Mouse (Mus musculus) cerebellum, adult 11 months (tissue): Measurements from ENCODE around the gene Dhx58.

Experiments used
- DNase-seq: peaks from one replicate; pipeline ENCODE4 v3.0.0; 2022

Gene Dhx58

DNA sequence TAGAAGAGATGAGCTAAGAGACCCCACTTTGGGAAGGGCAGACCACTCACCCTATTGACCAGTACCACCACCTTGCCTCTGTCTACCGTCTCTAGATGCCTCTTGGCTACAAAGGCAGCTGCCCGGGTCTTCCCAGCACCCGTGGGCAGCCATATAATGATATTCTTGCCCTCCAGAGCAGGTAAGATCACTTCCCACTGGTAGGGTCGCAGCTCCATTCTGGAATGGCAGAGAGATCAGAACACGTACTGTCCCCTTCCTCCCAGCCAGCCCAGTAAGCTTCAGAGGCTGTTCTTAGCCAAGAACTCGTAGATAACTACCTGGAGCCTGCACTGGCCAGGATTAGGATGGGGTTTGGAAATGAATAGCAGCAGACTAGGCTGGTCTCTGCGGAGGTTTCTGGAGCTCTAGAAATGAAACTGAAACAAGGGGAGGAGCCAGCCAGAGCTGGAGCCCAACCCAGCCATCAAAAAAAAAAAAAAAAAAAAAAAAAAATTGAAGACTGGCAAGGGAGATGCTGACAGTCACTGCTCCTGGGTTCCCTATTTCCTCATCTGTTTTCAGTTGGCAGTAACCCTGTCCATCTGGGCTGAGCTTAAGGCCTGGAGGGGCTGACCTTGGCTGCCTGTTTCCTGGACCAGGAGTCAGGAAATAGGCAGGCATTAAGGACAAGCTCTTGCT is at the start of gene Dhx58:
Gene Dhx58 (minus strand): TSS at position 421 of the 681 bp plus-strand sequence.
- no peak for DNase-seq

DNA sequence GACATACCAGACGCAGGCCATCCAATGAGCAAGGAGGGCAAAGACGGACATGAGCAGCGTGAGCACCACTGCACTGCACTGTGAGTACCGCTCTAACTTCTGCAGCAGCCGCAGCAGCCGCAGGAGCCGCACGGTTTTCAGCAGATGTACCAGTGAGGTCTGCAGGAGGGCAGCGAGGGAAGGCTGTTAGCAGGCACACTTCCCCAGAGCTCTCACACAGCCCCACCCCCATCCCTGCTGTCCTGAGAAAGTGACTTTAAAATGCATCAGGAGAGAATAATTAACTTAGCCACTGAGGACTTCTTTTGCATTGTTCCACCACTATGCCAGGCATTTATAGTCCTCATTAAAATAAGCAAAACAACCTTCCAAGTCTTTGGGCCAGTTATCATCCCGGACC is 48.2 kb upstream of the Dhx58 start:
- no peak for DNase-seq

DNA sequence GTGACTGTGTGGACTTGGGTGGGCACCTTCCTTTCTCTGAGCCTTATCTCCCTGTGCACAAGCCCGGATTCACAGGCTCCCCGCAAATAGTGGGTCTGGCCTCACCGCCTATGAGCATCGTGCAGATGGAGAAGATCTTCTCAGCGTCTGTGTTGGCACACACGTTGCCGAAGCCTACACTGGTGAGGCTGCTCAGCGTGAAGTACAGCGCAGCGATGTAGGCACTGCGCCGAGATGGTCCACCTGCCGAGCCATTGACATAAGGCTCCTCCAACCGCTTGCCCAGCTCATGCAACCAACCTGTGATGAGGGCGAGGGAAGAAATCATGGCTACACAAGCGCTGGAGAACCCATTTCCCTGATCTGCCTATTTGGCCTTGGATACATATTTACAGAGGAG is 46.1 kb upstream of the Dhx58 start:
- DNase-seq = no peak

DNA sequence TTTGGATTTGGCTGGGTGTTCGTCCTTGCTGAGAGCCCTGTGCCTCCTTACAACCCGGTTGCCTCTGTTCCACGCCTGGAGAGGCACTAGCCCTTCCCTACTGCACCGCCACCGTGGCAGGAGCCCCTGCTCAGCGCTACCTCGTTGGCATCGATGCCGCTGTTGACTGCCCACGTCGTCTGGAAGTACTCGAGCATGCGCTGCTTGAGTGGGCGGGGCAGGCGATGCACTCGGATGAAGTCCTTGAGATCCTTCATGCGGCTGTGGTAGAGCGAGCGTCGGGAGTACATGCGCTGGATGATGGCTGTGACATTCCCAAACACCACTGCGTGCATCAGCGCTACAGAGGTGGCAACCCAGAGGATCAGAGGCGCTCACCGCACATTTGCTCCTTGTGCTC is 45.4 kb upstream of the Dhx58 start:
- DNase-seq = no peak

DNA sequence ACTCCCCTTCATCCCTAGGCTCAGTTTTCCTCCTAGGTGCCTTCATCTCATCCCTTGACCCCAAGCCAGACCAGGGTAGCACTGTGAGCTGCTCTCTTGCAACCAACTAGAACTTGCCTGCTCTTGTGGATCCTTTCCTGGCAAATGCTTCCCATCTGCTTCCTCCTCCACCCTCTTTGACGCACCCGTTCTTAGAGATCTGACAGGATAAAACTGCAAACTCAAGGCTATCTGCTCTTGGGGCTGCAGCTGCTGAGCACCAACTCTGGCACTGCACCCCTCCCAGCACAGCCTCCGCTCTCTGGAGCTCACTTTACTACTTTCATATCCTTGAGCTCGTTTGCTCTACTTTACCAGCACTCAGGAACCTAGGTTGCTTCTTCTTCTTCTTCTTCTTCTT is 44.5 kb upstream of the Dhx58 start:
- no peak for DNase-seq

DNA sequence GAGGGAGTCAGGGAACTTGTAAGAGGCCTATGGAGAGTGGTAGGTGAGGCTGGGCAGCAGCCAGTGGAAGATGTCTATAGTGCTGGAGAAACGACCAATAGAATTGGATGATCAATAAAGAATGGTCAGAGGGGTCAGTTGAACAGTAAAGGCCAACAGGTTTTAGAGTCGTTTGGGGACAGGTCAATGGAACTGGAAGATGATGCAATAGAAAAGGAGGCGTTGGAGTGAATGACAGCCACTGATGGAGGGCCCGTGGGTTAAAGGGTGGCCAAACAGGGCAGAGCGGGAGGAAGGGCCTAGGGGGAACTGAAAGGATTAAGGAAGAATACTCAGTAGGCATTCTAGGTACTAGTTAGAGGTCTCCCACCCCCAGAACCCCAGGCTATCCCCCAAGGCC is 43.0 kb upstream of the Dhx58 start:
- no peak for DNase-seq

DNA sequence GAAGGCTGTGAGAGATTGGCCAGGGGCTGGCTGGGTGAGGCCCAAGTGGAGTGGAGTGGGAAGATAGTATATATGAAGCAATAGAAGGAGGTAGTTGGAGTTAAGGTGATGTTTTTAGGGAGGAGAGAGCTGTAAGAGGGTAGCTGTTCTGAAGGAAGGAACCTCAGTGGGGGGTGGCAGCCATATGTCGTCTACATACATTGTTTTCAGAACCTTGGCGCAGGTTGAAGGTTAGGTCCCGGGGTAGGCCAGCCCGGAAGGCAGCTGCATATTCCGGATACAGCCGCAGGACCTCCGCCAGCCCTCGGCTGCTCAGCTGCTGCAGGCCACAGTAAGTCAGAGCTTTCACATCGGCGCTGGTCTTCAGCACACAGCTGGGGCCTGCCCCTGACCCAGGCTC is 42.5 kb upstream of the Dhx58 start:
- no peak for DNase-seq

DNA sequence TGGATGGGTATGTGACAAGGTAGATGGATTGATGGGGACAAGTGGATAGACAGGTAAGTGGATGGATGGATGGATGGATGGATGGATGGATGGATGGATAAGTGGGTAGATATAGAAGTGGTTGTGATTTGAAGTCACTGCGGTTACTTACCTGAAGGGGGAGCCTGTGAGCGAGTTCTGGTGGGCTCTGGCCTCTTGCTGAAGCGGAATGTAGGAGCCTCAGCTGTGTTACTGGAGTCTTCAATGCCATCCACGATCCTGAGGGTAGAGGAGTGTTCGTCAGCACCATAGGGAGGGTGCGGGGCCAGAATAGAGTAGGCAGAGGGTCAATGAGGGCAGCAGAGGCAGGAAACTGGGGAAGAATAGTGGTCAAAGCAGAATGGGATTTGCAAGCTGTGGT is 41.0 kb upstream of the Dhx58 start:
- peak; percentile 58 for DNase-seq

DNA sequence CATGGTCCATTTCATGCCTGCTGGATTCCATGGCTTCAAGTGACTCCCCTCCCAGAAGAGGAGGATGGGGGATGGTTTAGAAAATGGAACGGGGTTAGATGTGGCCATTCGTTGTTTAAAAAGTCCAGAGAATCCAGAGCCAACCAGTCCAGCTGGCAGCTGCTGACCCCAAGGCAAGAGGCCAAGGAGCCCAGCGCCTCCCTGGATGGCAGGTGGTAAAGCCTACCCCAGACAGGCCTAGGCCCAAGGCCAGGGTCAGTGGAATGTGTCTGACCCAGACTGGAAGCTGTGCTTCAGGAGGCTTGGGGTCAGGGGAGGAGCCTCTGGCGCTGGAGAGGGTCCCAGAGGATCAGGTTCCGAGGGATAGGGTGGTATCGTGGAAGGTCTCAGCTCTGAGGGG is 37.3 kb upstream of the Dhx58 start:
- DNase-seq = no peak

DNA sequence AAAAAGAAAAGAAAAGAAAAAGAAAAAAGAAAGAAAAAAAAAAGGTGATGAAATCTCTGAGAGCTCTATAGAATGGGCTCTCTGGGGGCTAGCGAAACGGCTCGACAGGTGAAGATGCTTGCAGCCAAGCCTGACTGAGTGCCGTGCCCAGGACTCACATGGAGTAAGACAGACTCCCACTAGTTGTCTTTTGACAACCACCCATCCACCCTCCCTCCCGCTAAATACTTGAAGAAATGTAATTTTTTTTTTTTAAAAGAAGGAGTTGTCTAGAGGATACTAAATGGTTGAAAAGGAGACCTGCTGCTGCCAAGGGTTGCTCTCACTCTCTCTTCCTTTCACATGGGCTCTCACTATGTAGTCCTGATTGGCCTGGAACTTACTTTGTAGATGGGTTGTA is 34.7 kb upstream of the Dhx58 start:
- no peak for DNase-seq

DNA sequence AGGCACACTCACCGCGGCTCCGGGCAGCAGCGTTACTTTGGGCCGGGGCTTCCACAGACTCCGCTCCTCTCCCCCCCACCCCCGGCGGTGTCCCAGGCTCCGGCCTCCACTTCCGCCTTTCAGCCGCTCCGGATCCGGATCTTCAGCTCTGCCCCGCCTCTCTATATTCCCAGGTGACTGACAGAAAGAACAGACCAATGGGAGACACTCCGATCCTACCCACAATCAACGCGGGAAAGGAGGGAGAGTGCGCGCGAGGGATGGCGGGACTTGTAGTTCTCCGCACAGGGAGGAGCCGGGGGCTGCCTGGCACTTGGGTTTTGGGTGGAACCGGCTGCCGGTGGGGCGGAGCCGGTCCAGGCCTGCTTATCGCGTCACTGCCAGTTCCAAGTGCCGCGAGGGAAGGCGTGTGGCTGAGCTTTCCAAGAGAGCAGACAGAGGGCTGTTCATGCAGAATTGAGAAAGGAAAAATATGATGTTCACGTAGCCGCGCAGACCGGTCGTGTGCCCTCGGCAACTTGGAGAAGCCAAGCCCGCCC is 34.1 kb upstream of the Dhx58 start, which contains the start of gene Rab5c:
Gene Rab5c (minus strand): TSS at position 150 of the 539 bp plus-strand sequence.
- DNase-seq = peak; percentile 98

DNA sequence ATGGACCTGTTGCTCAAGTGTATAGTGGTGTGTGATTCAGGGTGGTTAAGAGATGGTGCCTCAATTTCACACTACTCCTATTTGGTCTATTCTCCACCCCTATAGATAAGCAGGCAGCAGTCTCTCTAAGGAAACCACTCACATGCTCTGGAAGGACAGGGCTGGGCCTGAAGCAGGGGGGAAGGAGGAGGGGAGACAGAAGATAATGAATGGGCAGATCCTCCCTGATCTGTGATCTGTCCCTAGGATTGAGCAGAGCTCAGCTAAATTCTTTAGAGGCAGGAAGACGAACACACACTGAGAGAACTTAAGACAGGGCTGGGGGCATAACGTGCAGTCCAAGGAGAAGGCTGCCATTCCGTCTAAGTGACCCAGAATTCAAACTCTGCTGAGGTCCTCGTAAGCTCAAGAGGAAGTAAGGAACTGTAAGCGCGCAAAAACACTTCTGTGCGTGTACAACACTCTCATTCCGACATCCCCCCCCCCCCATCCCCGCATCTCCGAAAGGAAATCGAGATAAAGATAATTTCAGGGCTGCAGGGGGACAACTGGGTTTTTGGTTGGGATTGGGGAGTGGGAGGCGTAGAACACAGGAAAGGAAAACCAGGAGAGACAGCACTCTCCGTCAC is 33.1 kb upstream of the Dhx58 start:
- no peak for DNase-seq

DNA sequence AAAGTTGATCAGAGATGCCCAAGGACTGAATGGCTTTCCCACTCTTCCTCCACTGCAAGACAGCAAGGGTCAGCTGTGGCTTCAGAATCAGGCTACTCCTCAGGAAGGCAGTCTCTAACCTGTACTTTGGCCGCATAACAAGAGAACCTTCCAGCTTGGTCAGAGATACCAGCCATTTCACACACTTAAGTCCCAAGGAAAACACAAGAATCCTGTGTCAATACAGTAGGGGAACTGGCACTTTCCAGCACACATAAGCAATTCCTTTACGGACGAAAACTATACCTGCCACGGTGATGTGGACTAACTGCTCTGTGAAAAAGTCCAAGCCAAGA is 32.6 kb upstream of the Dhx58 start:
- DNase-seq = no peak

DNA sequence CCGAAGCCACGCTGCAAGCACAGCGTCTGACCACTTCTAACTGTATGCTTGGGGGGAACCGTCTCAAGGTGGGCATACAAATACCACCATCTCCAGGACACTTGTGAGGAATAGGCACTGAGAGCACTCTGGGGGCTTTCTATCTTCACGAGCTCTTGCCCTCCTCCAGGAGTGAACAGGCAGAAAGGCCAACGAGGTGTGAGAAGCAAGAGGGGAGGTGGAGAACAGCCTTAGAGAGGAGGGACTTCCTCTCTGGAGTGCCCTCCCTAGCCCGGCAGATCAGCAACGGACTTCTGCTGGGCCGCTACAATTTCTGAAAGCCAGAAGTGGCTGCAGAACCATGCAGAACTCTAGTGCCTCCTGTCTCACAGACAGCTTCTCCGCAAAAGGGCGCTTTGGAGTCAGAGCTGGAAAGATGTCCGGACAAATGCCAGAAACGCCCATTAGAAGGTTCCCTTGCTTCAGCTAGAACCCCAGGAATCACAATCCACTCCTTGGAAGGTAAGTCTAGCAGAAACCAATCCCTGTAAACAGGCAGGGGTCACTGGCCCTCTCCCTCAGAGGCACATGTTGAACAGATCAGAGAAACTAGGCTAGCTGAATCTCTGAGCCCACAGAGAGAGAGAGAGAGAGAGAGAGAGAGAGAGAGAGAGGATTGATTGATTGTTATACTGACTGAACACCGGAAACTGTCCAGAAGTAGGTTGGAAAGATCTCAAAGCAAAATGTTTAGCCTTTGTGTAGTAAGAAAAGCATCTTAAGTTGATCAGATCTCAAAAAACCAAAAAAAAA is 32.1 kb upstream of the Dhx58 start:
- no peak for DNase-seq

DNA sequence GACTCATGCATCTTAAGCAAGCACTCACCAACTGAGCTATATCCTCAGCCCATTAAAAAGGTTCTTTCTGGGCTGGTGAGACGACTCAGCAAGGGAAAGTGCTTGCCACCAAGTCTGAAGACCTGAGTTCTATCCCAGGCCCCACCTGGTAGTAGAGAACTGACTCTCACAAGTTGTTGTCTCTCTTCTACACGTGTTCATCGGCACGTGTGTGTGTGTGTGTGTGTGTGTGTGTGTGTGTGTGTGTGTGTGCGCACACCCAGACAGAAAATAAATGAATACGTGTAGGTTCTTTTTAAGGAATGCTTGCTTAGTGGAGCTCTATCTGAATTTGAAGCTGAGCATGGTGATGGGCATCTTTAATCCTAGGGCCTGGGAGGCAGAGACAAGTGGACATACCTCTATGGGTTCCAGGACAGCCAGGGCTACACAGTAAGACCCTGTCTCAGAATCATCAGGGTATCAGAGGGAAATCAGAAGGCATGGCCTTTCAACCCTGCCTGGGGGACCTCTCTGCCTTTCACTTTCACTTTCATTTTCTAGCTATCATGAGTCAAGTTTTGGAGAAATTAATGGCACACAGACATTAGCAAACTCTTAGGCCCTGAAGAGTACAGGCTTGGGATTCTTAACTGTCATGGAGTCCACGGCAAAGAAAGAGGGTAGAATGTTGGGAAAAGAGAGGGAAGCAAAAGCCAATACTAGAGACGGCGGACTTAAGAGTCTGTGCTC is 31.2 kb upstream of the Dhx58 start:
- no peak for DNase-seq

DNA sequence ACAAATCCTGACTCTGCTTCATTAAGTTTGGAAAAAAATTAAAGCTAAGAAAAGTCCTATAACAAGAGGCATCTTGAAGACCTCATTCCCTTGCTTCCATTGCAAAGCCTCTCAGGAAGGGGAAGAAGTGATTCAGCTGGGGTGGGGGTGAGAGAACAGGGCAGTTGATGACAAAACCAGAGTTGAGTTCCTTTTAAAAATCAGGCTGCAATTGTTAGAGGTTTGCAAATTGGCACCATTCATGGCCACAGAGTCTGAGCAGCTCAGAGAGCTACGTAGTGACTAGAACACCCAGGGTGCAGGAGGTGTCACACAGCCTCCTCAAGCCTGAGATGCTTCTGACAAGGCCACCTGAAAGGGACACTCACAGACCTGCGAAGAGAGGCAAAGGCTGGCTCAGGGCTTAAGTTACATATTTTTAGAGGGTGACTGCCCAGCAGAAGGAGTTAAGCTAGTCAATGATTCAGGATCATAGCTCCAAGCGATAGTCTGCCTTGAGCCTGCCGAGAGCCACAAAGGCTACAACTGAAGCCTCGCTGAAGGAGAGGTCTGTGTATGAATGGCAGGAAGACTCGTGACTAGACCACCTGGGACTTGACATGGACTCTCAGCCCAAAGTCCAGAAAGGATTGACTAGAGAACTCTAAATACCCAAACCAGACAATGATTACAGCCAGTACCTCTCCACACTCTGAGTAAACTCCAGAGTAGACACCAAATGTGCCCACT is 26.6 kb upstream of the Dhx58 start:
- no peak for DNase-seq

DNA sequence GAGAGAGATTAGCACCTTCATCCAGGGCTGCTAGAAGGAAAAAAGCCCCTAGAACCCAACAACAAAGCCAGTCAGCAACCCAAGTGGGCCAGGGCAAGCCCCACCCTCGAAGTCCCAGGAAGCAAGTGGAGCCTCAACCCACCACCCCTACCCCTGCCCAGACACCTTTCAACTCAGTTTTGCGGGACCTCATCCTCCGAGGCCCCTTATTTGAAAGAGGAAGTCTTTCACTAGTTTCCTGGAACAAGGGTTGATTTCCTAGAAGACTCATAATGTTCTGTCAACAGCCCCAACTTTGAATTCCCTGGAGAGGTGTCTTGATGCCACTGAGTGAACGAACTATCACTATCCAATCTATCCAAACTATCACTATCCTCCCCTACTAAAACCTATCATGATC is 25.9 kb upstream of the Dhx58 start:
- DNase-seq = no peak

DNA sequence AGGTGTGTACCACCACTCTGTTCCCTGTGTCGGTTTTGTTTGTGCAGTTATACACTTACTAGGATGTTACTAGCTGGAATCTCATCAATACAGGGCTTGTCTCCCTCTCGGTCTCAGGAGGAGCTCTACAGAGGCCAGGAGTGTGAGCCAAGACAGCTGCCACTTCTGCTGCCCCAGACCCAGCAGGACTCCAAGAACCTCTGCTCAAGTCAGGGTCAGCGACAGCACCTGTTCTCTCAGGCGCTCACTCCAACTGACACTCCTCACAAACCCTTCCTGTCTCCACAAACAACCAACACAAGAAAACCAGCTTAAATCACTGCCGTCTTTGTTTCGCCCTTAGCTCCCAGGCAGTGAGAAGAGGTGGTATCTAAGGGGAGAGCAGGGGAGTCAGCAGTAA is 24.5 kb upstream of the Dhx58 start:
- DNase-seq = no peak

DNA sequence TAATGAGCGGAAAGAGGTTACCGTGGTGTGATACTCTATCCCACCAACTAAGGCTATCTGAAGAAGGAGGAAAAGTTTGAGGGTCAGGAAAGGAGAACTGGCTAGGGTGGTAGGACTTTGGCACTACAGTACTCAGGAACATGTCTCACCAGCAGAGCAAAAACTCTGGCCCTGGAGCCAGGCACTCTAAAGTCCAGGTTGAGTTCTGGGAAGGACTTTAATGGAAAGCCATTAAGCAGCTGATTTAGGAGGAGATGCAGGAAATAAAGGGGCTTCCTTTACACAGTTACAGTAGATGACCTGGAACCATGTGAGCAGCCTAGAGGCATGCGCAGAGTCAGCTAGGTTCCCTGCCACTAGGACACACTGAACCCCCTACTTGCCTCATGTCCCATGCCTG is 23.1 kb upstream of the Dhx58 start:
- DNase-seq = no peak

DNA sequence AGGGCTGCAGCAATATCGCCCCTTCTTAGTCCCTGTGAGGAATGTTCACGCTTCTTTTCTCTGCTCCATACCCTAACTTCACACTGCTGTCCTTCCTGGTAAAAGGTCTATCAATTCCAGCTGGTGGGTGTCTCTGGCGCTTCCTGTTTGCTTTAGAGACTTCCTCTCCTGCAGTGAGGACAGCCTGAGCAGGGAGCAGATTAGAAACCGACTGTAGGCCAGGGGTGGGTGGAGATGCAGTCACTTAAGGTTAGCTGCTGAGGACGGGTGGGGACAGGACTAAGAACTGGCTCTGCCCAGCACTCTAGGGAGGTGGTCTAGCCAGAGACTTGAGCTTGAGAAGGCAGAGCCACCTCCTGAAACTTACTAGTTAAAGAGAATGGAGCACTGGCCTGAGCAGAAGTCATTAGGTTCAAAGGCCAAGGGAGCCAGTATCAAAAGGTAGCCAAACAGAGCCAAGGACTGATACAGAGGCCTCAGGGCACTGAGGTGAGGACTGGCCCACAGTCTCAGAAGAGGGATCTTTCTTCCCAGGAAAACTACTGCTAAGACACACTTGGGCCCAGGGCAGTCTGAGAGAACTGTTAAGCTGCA is 20.9 kb upstream of the Dhx58 start:
- DNase-seq = no peak

DNA sequence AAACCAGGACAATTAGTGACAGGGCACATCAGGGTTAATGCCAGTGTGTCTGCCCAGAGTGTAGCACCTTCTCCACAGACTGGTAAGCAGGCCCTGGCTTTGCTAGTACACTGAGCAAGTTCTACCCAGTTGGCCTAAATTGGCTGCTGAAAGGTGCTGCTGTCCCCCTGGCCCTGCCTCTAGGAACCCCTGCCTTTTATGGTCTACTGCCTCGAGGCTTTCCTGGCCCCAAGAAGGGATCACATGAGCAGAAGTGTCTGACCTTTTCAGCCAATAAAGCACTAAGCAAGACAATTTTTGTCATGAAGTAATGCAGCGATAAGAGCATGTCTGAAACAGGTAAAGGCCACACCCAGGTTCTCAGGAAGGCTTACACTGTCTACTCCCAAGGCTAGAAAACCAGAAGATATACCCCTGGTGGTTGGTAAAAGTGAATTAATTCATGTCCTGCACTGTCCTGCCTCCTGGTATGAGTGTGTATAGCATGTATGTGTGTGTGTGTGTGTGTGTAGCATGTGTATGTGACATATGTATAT is 18.5 kb upstream of the Dhx58 start:
- DNase-seq = no peak
